Mouse (Mus musculus): ENCODE data around the gene Papolg. TPM values are rescaled to one million over a fixed set of nuclear protein-coding genes. Genes with fewer than 3 reads are reported as not detected.

The Papolg gene
- polyA plus RNA-seq, 1 experiment from 2014 or later = 9.6 TPM

DNA sequence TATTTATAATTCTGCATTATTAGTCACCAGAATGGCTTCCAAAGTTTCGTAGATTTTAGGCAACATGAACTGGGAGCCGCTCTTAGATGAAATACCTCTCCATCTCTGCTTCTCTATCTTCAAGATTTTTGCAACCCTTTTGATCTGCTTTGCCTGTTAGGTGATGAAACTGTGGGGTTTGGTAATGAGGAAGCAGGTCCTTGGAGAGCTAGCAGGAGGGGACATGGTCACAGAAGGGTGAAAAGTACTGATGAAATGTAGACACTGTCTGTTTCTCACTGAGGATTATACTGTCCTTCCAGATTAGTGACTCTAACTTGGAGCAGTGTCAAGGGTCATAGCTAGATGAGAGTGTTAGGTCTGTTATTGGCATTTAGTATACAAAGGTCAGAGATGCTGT is 73.4 kb downstream of the Papolg start:
- Histone ChIP-seq H3K9me3 (ENCODE audit: control insufficient read depth, low read length) (no peaks in the 10 kb centered on the region), H3K9ac (ENCODE audit: low read length) (no peak overlapping the region), H3K4me3 (ENCODE audit: control insufficient read depth in 1 of 2, insufficient read depth in 1 of 2, low read depth in 1 of 2, low read length in 2 of 2) (no peak overlapping the region), H3K36me3 (ENCODE audit: control insufficient read depth, insufficient read depth, low read length) (no peaks in the 10 kb centered on the region), H3K4me2 (ENCODE audit: low read length) (no peak overlapping the region), H3K27me3 (ENCODE audit: control insufficient read depth, insufficient read depth, low read length) (no peaks in the 10 kb centered on the region), H3K4me1 (ENCODE audit: control insufficient read depth in 2 of 2, insufficient read depth in 2 of 2, low read length in 2 of 2) (no peaks in the 10 kb centered on the region), H3K27ac (replicated peaks in 1 of 2; ENCODE audit: control insufficient read depth in 1 of 2, insufficient read depth in 1 of 2, low read depth in 2 of 2, low read length in 2 of 2) (no peak overlapping the region)
- ATAC-seq (ENCODE audit: insufficient number of reproducible peaks, insufficient read depth, low FRiP score, low read depth) = no peak
- 93% methylated on average over 2 of the region's 2 CpGs for WGBS

DNA sequence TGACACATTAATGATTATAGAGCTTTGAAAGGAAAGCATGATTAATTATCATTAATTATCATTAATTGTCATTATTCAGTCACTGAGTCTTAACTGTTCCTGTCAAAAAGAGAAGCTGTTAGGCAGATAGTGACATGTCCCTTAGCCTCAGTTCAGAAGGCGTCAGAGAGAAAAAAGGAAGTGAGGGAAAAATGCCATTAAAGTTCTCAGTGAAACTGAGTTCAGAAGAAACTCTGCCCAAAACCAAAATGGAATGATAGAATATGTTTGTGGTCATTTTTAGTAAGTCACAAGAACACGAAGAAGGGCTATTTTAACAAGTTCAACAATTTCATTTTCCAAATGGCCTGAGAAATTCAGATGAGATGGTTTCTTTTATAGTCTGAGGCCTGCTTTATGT is 74.1 kb downstream of the Papolg start:
- Histone ChIP-seq H3K4me2 (ENCODE audit: low read length) (no peak overlapping the region), H3K27me3 (ENCODE audit: control insufficient read depth, insufficient read depth, low read length) (no peaks in the 10 kb centered on the region), H3K9me3 (ENCODE audit: control insufficient read depth, low read length) (no peaks in the 10 kb centered on the region), H3K4me3 (ENCODE audit: control insufficient read depth in 1 of 2, insufficient read depth in 1 of 2, low read depth in 1 of 2, low read length in 2 of 2) (no peak overlapping the region), H3K4me1 (ENCODE audit: control insufficient read depth in 2 of 2, insufficient read depth in 2 of 2, low read length in 2 of 2) (no peaks in the 10 kb centered on the region), H3K36me3 (ENCODE audit: control insufficient read depth, insufficient read depth, low read length) (no peaks in the 10 kb centered on the region), H3K9ac (ENCODE audit: low read length) (no peak overlapping the region), H3K27ac (replicated peaks in 1 of 2; ENCODE audit: control insufficient read depth in 1 of 2, insufficient read depth in 1 of 2, low read depth in 2 of 2, low read length in 2 of 2) (no peak overlapping the region)
- ATAC-seq (ENCODE audit: insufficient number of reproducible peaks, insufficient read depth, low FRiP score, low read depth) = no peak
- WGBS = 61% methylated on average over 2 of the region's 2 CpGs

DNA sequence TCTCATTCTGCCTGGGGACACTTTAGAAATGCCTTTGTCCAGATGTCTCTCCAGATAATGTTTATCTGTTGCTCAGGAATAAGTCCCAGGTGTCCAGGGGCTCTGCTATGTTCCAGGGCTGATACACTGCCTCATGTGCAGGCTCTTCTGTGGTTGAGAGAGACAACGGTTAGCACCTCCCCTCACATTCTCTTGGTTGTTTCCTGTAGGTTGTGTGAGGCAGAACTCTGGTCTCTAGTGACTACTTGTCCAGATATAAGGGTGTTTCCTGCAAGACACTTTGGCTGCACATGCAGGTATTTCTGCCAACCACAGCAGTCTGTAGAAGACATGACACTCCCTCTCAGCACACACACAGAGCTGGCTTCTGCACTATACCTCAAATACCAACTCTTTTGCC is 76.3 kb downstream of the Papolg start:
- H3K4me3 ChIP-seq (ENCODE audit: control insufficient read depth in 1 of 2, insufficient read depth in 1 of 2, low read depth in 1 of 2, low read length in 2 of 2) = no peak overlapping the region
- H3K4me2 ChIP-seq (ENCODE audit: low read length) = no peak overlapping the region
- no peak overlapping the region for H3K9ac ChIP-seq (ENCODE audit: low read length)
- H3K27ac ChIP-seq (replicated peaks in 1 of 2; ENCODE audit: control insufficient read depth in 1 of 2, insufficient read depth in 1 of 2, low read depth in 2 of 2, low read length in 2 of 2) = no peak overlapping the region
- 57% methylated on average over 1 of the region's 1 CpGs for WGBS
- H3K9me3 ChIP-seq (ENCODE audit: control insufficient read depth, low read length) = no peaks in the 10 kb centered on the region
- no peaks in the 10 kb centered on the region for H3K27me3 ChIP-seq (ENCODE audit: control insufficient read depth, insufficient read depth, low read length)
- H3K36me3 ChIP-seq (ENCODE audit: control insufficient read depth, insufficient read depth, low read length) = no peaks in the 10 kb centered on the region
- ATAC-seq (ENCODE audit: insufficient number of reproducible peaks, insufficient read depth, low FRiP score, low read depth) = no peak
- no peaks in the 10 kb centered on the region for H3K4me1 ChIP-seq (ENCODE audit: control insufficient read depth in 2 of 2, insufficient read depth in 2 of 2, low read length in 2 of 2)

Other genes starting within 250 kb of the Papolg start
- gene Pus10, start 229.6 kb downstream of the Papolg start, polyA plus RNA-seq (2014; fragmentation: Nextera tagmentation; extraction: Ambion mirVana) = 10.5 and 11.8 TPM in 2 replicates
- gene Pex13, start 229.3 kb downstream of the Papolg start, polyA plus RNA-seq (2014; fragmentation: Nextera tagmentation; extraction: Ambion mirVana) = 33.5 and 34.3 TPM in 2 replicates
- 1.9 and 2.2 TPM in 2 replicates for gene Rel, start 124.3 kb downstream of the Papolg start, polyA plus RNA-seq (2014; fragmentation: Nextera tagmentation; extraction: Ambion mirVana)
- not detected in 2 replicates for gene A830031A19Rik, start 179.8 kb upstream of the Papolg start, polyA plus RNA-seq (2014; fragmentation: Nextera tagmentation; extraction: Ambion mirVana)
- 17.3 and 17.4 TPM in 2 replicates for gene Bcl11a, start 182.8 kb upstream of the Papolg start, polyA plus RNA-seq (2014; fragmentation: Nextera tagmentation; extraction: Ambion mirVana)

All from heart, embryonic 14.5 days (tissue).